Mouse (Mus musculus): ENCODE measurements at regions not wholly inside any gene's neighbourhood (a gene's known extent, or its start where the extent isn't known, plus 50 kb on each side); places are given as distances from the start of the nearest gene placed in this dataset.
"Not testable (repeated sequence)": the region's sequence is repeated elsewhere in the genome, so short reads cannot be mapped to it uniquely, and the experiment has no call there.

DNA sequence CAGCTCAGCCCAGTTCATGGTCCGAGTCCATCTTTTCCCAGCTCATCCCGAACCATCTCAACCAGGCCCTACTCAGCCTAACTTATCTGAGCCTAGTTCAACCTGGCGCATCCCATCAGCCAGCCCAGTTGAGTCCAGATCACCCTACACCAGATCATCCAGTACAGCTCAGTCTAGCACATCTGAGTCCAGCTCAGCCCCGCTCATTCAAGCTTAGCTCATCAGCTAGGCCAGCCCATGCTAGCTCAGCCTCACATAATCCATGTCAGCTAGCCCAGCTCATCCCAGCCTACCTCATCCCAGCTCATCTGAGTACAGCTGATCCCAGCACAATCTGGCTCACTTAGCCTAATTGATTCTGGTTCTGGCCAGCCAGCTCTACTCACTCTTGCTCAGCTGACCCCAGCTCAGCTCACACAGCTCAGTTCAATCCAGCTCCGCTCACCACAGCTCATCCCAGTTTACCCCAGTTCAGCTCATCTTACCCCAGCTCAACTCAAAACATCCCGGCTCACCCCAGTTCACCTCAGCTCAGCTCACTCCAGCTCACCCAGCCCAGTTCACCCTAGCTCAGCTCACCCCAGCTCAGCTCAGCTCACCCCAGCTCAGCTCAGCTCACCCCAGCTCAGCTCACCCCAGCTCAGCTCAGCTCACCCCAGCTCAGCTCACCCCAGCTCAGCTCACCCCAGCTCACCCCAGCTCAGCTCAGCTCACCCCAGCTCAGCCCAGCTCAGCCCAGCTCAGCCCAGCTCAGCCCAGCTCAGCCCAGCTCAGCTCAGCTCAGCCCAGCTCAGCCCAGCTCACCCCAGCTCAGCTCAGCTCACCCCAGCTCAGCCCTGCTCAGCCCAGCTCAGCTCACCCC lies 65.3 kb upstream of the Adam6b start:
- no peak for DNase-seq (ENCODE audit: low spot score)

DNA sequence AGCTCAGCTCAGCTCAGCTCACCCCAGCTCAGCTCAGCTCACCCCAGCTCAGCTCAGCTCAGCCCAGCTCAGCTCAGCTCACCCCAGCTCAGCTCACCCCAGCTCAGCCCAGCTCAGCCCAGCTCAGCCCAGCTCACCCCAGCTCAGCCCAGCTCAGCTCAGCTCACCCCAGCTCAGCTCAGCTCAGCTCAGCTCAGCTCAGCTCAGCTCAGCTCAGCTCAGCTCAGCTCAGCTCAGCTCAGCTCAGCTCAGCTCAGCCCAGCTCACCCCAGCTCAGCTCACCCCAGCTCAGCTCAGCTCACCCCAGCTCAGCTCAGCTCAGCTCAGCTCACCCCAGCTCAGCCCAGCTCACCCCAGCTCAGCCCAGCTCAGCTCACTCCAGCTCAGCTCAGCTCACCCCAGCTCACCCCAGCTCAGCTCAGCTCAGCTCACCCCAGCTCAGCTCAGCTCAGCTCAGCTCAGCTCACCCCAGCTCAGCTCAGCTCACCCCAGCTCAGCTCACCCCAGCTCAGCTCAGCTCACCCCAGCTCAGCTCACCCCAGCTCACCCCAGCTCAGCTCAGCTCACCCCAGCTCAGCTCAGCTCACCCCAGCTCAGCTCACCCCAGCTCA lies 64.6 kb upstream of the Adam6b start:
- DNase-seq (ENCODE audit: low spot score), result not testable (repeated sequence)

DNA sequence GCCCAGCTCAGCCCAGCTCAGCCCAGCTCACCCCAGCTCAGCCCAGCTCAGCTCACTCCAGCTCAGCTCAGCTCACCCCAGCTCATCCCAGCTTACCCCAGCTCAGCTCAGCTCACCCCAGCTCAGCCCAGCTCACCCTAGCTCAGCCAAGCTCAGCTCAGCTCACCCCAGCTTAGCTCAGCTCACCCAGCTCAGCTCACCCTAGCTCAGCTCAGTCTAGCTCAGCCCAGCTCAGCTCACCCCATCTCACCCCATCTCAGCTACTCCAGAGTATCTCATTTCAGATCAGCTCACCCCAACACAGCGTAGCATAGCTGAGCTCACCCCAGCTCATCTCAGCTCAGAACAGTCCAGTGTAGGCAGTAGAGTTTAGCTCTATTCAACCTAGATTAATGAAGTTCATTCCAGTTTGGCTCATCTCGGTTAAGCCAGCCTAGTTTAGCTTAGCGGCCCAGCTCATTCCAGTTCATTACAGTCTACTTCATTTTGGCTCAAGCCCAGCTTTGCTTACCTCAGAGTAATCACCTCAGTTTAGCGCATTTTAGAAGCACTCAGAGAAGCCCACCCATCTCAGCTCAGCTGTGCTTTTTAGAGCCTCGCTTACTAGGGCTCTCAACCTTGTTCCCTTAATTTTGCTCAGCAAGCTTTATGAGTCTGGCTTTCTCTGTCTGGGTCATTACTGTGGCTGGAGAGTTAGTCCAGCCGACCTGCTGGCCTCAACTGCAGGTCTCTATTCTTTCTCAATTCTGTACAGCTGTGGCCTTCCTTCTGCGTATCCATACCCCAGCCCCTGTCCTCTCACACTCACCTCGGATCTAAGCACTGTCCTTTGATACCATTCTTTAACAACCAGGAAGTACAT lies 63.9 kb upstream of the Adam6b start:
- DNase-seq (ENCODE audit: low spot score), result no peak

DNA sequence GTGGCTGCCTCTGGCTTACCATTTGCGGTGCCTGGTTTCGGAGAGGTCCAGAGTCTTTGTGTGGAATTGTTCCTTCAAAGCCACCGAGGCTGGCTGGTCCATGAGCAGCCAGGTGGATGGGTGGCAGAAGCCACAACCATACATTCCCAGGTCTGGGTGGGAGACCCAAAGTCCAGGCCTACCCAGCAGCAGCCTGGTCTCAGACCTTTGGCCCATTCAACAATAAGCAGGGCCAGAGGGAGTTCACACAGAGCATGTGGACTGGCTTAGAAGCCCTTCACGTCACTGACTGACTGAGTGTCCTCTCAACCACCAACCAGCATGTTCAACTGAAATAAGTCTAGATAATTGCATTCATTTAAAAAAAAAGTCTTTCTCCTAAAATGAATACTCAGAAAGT lies 62.7 kb upstream of the Adam6b start:
- no peak for DNase-seq (ENCODE audit: low spot score)

DNA sequence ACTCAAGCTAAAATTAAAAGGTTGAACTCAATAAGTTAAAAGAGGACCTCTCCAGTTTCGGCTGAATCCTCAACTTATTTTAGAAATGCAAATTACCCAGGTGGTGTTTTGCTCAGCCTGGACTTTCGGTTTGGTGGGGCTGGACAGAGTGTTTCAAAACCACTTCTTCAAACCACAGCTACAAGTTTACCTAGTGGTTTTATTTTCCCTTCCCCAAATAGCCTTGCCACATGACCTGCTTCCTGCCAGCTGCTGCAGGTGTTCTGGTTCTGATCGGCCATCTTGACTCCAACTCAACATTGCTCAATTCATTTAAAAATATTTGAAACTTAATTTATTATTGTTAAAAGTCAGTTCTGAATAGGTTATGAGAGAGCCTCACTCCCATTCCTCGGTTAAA lies 62.0 kb upstream of the Adam6b start:
- no peak for DNase-seq (ENCODE audit: low spot score)

DNA sequence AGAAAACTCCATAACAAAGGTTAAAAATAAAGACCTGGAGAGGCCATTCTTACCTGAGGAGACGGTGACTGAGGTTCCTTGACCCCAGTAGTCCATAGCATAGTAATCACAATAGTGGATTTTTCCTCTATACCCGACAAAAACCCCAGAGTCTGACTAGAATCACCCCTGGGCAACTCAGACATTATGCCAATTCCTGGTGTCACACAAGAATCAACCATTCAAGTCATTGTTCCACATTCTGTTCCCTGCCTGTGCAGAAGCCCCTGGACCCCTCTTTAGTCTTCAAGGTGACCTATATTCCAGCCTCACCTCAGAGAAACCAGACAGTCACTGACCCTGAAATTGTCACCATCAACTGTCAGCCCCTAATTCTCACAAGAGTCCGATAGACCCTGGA lies 60.9 kb upstream of the Adam6b start:
- no peak for DNase-seq (ENCODE audit: low spot score)

DNA sequence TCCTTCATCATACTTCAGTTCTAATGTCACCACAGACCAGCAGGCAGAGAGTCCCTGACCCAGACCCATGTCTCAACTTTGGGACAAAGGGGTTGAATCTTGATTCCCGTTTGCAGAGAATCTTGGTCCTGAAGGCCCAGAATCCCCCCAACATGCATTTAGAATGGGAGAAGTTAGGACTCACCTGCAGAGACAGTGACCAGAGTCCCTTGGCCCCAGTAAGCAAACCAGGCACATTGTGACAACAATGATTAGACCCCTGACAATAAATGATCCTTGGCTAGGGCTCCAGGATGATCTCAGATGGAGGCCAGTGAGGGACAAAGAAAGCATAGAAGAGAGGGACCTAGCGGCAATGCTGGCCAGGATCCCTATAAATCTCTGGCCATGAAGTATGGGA lies 60.4 kb upstream of the Adam6b start:
- no peak for DNase-seq (ENCODE audit: low spot score)

DNA sequence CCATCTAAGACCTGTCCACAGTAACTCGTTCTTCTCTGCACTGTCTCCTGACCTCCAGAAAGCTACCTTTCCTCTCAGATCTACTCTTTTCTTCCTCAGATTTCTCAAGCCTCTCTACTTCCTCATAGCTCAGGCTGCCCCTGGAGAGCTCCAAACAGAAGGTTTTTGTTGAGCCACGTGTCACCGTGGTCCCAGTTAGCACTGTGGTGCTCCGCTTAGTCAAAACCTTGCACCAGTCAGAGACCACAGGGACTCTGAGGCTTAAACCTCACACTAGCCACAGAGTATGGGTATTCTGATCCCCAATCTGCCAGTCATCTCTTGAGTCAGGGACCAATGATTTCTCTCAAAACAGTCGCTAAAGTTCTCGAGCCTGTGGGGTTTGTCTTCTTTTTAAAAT lies 59.0 kb upstream of the Adam6b start:
- no peak for DNase-seq (ENCODE audit: low spot score)
